Mouse (Mus musculus) C2C12 (cell line): ENCODE data around the gene Olfr1048. TPM values are rescaled to one million over a fixed set of nuclear protein-coding genes. Genes with fewer than 3 reads are reported as not detected.
"Not testable (repeated sequence)": the region's sequence is repeated elsewhere in the genome, so short reads cannot be mapped to it uniquely, and the experiment has no call there.

ENCODE experiments used
- H3K27me3 ChIP-seq: one replicate; pipeline ENCODE4 v1.6.1; 2011; ENCODE audit not compliant: control insufficient read depth, insufficient read depth, insufficient read length
- H3K36me3 ChIP-seq: one replicate; pipeline ENCODE4 v1.6.1; 2011; ENCODE audit not compliant: control insufficient read depth, insufficient read depth
- H3K4me3 ChIP-seq: one replicate; pipeline ENCODE4 v1.5.1; 2011; ENCODE audit warnings: mild to moderate bottlenecking, control low read depth; ENCODE audit not compliant: poor library complexity, insufficient read depth, severe bottlenecking
- H3K79me2 ChIP-seq: one replicate; pipeline ENCODE4 v1.6.1; 2011; ENCODE audit not compliant: control insufficient read depth, insufficient read depth
- H3K79me3 ChIP-seq: one replicate; pipeline ENCODE4 v1.6.1; 2011; ENCODE audit warnings: low read depth, control low read depth
- H3ac ChIP-seq: one replicate; pipeline ENCODE3; 2011; ENCODE audit warnings: low read depth; ENCODE audit not compliant: control insufficient read depth, insufficient read length
- CEBPB ChIP-seq: IDR thresholded peaks from one replicate; pipeline ENCODE4 v1.6.1; 2011; ENCODE audit warnings: low read depth, mild to moderate bottlenecking, control low read depth, moderate library complexity
- CTCF ChIP-seq: IDR thresholded peaks from one replicate; pipeline ENCODE4 v1.5.1; 2011; ENCODE audit not compliant: control insufficient read depth, insufficient read depth, insufficient read length
- FOSL1 ChIP-seq: IDR thresholded peaks from one replicate; pipeline ENCODE4 v1.8.0; 2011; ENCODE audit warnings: mild to moderate bottlenecking, low read length; ENCODE audit not compliant: poor library complexity, insufficient read depth, severe bottlenecking
- MAX ChIP-seq: IDR thresholded peaks from one replicate; pipeline ENCODE4 v1.6.1; 2011; ENCODE audit warnings: mild to moderate bottlenecking, control low read depth
- MYOD1 ChIP-seq: IDR thresholded peaks from one replicate; pipeline ENCODE4 v1.6.1; 2011; ENCODE audit warnings: low read depth; ENCODE audit not compliant: control insufficient read depth, insufficient read length
- MYOG ChIP-seq: IDR thresholded peaks from one replicate; pipeline ENCODE4 v1.6.1; 2011; ENCODE audit not compliant: control insufficient read depth, insufficient read length; ENCODE audit errors: extremely low read depth
- USF1 ChIP-seq: IDR thresholded peaks from one replicate; pipeline ENCODE4 v1.6.1; 2011; ENCODE audit warnings: low read depth, mild to moderate bottlenecking, control low read depth, moderate library complexity
- long read RNA-seq, 2 experiments: library from polyadenylated mRNA; unstranded; transcript quantifications; one replicate each; pipeline ENCODE4 v2.0.0; 2019 to 2020
- polyA plus RNA-seq: library from polyadenylated mRNA; unstranded; fragments of >200 nt; fragmentation: generic; extraction: Trizol; gene quantifications from one replicate; pipeline ENCODE4 v1.2.1, GENCODE M21; 2012; ENCODE audit warnings: missing spikeins

Olfr1048 gene
- not detected for polyA plus RNA-seq
- long read RNA-seq, experiment 1 = 0 reads
- long read RNA-seq, experiment 2 = 0 reads

DNA sequence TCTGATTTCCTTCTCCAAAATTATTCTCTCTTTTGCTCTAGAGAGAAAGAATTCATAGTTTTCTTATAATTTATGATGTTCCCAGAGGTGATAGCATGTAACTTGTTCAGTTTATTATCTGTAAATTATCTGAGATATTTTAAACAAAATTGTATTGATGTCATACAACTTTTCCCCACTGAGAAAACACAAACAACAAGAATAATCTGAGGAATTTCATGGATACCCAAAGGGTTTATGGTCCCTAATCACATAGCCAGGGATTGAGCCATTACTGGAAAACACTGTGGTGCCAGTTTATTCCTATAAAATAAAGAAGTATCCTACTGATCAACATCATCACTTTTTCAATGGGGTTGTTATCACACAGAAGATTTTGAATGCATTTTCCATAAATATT lies at the start of gene Olfr1048:
Olfr1048 (minus strand) TSS at position 101 of the 400 bp plus-strand sequence.
- TF ChIP-seq CTCF = no peak
- no peak for TF ChIP-seq MAX
- no peak for TF ChIP-seq USF1
- no peak for TF ChIP-seq CEBPB
- no peak for TF ChIP-seq MYOD1
- TF ChIP-seq FOSL1 = no peak
- TF ChIP-seq MYOG = no peak
- Histone ChIP-seq H3K79me3 (no peaks in the 10 kb centered on the region), H3K79me2 (no peaks in the 10 kb centered on the region), H3K4me3 (no peak within 1 kb of the TSS), H3K27me3 (no peaks in the 10 kb centered on the region), H3ac (no peak within 1 kb of the TSS), H3K36me3 (no peaks in the 10 kb centered on the region)

DNA sequence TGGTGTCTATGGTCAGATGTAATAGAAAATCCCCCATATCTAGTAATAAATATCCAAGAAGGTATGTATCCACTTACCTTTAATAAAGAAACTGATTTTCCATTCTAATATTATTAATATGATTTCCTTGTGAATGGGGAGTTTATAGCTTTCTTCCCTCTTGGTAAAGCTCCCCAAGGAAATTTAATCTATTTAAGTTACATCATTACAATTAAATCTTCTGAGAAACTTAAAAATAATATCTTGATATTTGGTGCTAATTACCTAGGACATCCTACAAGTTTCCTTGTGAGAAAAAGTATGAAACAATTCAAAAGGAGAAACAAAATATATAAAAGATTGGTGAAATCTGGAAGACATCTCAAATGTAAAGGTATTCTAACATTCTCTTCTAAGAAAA lies 38.9 kb upstream of the Olfr1048 start, which contains the start of gene Olfr1051:
Olfr1051 (minus strand) TSS at position 101 of the 400 bp plus-strand sequence.
- not testable (repeated sequence) for H3K79me3 ChIP-seq, H3K4me3 ChIP-seq, H3ac ChIP-seq, H3K27me3 ChIP-seq, H3K36me3 ChIP-seq, H3K79me2 ChIP-seq

DNA sequence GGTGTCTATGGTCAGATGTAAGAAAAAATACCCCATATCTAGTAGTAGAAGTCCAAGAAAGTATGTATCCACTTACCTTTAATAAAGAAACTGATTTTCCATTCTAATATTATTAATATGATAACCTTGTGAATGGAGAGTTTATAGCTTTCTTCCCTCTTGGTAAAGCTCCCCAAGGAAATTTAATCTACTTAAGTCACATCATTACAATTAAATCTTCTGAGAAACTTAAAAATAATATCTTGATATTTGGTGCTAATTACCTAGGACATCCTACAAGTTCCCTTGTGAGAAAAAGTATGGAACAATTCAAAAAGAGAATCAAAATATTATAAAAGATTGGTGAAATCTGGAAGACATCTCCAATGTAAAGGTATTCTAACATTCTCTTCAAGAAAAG lies 18.1 kb upstream of the Olfr1048 start, which contains the start of gene Olfr1049:
Olfr1049 (minus strand) TSS at position 101 of the 400 bp plus-strand sequence.
- not testable (repeated sequence) for H3K79me2 ChIP-seq, H3K79me3 ChIP-seq, H3ac ChIP-seq, H3K27me3 ChIP-seq, H3K4me3 ChIP-seq, H3K36me3 ChIP-seq

DNA sequence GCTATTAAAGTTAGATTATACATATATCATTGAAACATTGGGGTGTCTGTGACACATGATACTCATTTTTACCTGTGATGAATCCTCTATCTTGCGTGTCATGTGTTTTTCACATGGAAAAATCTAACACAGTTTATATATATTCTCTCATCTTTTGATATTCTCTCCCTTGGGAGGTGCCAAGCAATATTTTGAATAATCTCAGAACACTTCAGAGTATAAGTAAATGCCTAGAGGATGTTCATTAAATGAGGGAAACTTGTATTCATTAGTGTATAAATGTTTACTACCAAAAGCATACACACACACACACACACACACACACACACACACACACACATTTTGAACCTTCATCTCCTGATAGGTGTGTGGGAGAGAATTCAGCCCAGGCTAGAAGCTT lies 8.8 kb downstream of the Olfr1048 start, which contains the start of gene Olfr1047:
Olfr1047 (minus strand) TSS at position 101 of the 400 bp plus-strand sequence.
- Histone ChIP-seq H3K27me3 (no peaks in the 10 kb centered on the region), H3K79me2 (no peaks in the 10 kb centered on the region), H3ac (no peak within 1 kb of the TSS), H3K79me3 (no peaks in the 10 kb centered on the region), H3K4me3 (no peak within 1 kb of the TSS), H3K36me3 (no peaks in the 10 kb centered on the region)
- TF ChIP-seq USF1 (no peak), CEBPB (no peak), FOSL1 (no peak), MAX (no peak), CTCF (no peak), MYOD1 (no peak)

DNA sequence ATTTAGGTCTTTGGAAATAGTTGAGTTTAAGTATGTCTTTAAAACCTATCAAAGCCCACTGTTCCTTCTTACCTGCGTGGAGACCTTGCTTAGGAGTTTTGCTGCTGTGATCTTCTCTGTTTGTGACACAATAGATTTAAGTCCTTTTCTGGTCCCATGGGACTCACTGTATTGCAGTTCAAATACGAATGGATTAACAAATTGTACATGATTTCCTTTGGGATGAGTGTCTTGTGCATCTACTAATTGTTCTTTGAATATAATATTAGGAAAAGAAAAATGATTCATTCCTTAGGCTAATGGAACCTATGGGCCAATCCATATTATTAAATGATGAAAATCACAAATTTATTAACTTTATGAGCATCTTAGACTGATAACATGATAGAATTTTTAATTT lies 20.9 kb downstream of the Olfr1048 start, which contains the start of gene Olfr1046:
Olfr1046 (minus strand) TSS at position 101 of the 400 bp plus-strand sequence.
- Histone ChIP-seq H3K27me3 (no peaks in the 10 kb centered on the region), H3ac (no peak within 1 kb of the TSS), H3K79me3 (no peaks in the 10 kb centered on the region), H3K36me3 (no peaks in the 10 kb centered on the region), H3K79me2 (no peaks in the 10 kb centered on the region), H3K4me3 (no peak within 1 kb of the TSS)
- TF ChIP-seq FOSL1 (no peak), USF1 (no peak), MAX (no peak), MYOD1 (no peak)

DNA sequence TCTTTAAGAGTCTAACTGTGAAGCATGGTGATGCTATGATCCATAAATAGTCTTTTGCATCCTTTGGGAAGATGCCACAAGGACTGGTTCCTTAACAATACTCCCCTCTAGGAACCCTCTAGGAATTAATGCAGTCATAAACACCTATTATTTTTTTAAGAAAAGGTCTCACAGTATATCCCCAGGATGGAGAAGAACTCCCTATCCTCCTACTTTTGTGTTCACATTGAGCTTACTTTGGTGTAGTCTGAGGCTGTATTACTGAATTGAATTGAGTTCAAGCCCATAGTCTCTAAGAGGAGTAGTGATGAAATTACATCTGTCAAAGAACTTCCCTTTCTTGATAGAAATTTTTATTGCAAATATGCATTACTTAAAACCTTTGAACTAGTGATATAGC lies 37.2 kb downstream of the Olfr1048 start, which contains the start of gene Olfr1045:
Olfr1045 (minus strand) TSS at position 101 of the 400 bp plus-strand sequence.
- Histone ChIP-seq H3K79me2 (no peaks in the 10 kb centered on the region), H3K79me3 (no peaks in the 10 kb centered on the region), H3K27me3 (no peaks in the 10 kb centered on the region), H3K4me3 (no peak within 1 kb of the TSS), H3K36me3 (no peaks in the 10 kb centered on the region), H3ac (no peak within 1 kb of the TSS)
- TF ChIP-seq FOSL1 (no peak), CEBPB (no peak), MYOD1 (no peak), MYOG (no peak)

DNA sequence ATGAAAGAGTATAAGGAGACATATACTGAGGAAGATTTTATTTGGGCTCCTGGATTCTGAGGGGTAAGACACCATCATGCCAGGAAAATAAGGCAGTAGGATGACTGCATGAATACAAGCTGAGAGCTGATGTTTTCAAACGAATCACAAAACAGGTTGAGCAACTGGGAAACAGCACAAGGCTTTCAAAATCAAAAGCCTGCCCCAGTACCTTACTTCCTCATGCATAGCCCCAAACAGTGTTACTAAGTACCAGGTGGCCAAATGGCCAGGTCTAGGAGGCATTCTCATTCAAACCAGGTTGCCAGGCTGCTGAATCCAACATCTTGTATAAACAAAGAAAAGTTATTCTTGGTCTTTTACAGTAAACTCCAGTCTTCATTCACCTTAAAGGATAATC lies 44.2 kb downstream of the Olfr1048 start:
- TF ChIP-seq MAX (no peak), MYOG (no peak), FOSL1 (no peak), CTCF (no peak), MYOD1 (no peak), CEBPB (no peak), USF1 (no peak)
- H3K27me3 ChIP-seq = no peaks in the 10 kb centered on the region
- H3ac ChIP-seq = no peak overlapping the region
- no peaks in the 10 kb centered on the region for H3K79me3 ChIP-seq
- no peaks in the 10 kb centered on the region for H3K36me3 ChIP-seq
- H3K4me3 ChIP-seq = no peak overlapping the region
- no peaks in the 10 kb centered on the region for H3K79me2 ChIP-seq
